Mouse (Mus musculus) ovary, adult 10 weeks (tissue): ENCODE data around the gene Olfr961. TPM values are rescaled to one million over a fixed set of nuclear protein-coding genes. Genes with fewer than 3 reads are reported as not detected.

ENCODE experiments used
- polyA plus RNA-seq: library from polyadenylated mRNA; stranded (reverse); fragments of 350-450 nt; fragmentation: Illumina TruSeq; extraction: RNeasy Lipid Tissue Mini Kit (QIAGEN cat#74804); gene quantifications from one replicate; pipeline ENCODE4 v1.2.3, GENCODE M21; 2014

The Olfr961 gene
- not detected for polyA plus RNA-seq

GRCm38 (mm10) chr9:39644785-39645184 is at the start of gene Olfr961:
Gene Olfr961 (plus strand): TSS chr9:39645085.

GRCm38 (mm10) chr9:39603999-39604453 is 40.9 kb upstream of the Olfr961 start, which contains the start of gene AW551984:
Gene AW551984 (minus strand): TSS chr9:39604403.

GRCm38 (mm10) chr9:39610355-39610754 is 34.5 kb upstream of the Olfr961 start, which contains the start of gene Olfr148:
Gene Olfr148 (plus strand): TSS chr9:39610655.

GRCm38 (mm10) chr9:39621073-39621472 is 23.8 kb upstream of the Olfr961 start, which contains the start of gene Olfr960:
Gene Olfr960 (plus strand): TSS chr9:39621373.

GRCm38 (mm10) chr9:39666905-39667304 is 22.0 kb downstream of the Olfr961 start, which contains the start of gene Olfr963:
Gene Olfr963 (plus strand): TSS chr9:39667205.

Other genes with a start within 250 kb of the Olfr961 start
- gene Olfr952, start 217.9 kb upstream of the Olfr961 start, polyA plus RNA-seq, result not detected
- gene Olfr954, start 188.4 kb upstream of the Olfr961 start, polyA plus RNA-seq, result not detected
- not detected for gene Olfr955, start 173.1 kb upstream of the Olfr961 start, polyA plus RNA-seq
- gene Olfr44, start 151.1 kb upstream of the Olfr961 start, polyA plus RNA-seq, result not detected
- not detected for gene Olfr957, start 129.3 kb upstream of the Olfr961 start, polyA plus RNA-seq
- not detected for gene Olfr958, start 91.0 kb upstream of the Olfr961 start, polyA plus RNA-seq
- not detected for gene Olfr959, start 69.5 kb upstream of the Olfr961 start, polyA plus RNA-seq
- gene AW551984, start 40.7 kb upstream of the Olfr961 start, polyA plus RNA-seq, result 5.8 TPM
- gene Olfr148, start 34.4 kb upstream of the Olfr961 start, polyA plus RNA-seq, result not detected
- not detected for gene Olfr960, start 23.7 kb upstream of the Olfr961 start, polyA plus RNA-seq
- gene Olfr963, start 22.1 kb downstream of the Olfr961 start, polyA plus RNA-seq, result not detected
- not detected for gene Olfr149, start 62.0 kb downstream of the Olfr961 start, polyA plus RNA-seq
- gene Olfr965, start 66.3 kb downstream of the Olfr961 start, polyA plus RNA-seq, result not detected
- not detected for gene Olfr150, start 85.9 kb downstream of the Olfr961 start, polyA plus RNA-seq
- gene Olfr967, start 101.2 kb downstream of the Olfr961 start, polyA plus RNA-seq, result not detected
- gene Olfr968, start 138.2 kb downstream of the Olfr961 start, polyA plus RNA-seq, result not detected
- gene Olfr969, start 145.9 kb downstream of the Olfr961 start, polyA plus RNA-seq, result not detected
- not detected for gene Olfr970, start 163.8 kb downstream of the Olfr961 start, polyA plus RNA-seq
- gene Olfr971, start 191.8 kb downstream of the Olfr961 start, polyA plus RNA-seq, result not detected
- not detected for gene Olfr972, start 221.3 kb downstream of the Olfr961 start, polyA plus RNA-seq